Mouse (Mus musculus) right cerebral cortex, postnatal 14 days (tissue): ENCODE measurements at regions not wholly inside any gene's neighbourhood (a gene's known extent, or its start where the extent isn't known, plus 50 kb on each side); places are given as distances from the start of the nearest gene placed in this dataset.

Experiments
- DNase-seq: peaks from one replicate; pipeline ENCODE4 v3.0.0; 2022

DNA sequence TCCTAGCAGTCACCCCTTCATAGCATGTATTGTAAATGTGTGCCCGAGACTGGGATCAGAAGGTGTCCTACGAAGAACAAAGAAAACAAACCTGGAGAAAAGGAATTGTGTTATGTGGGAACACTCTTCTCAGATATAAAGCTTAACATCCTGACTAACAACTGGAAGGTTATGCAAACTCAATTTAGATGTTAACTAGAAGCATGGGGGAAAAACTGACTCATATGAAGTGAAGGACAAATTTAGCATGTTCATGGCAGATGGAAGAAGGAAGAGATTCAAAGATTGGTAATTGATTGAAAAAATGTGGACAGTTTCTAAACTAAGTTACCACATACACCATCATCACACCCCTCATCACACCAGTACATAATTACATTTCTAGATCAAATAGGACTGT is 1307.1 kb upstream of the Gm7489 start:
- DNase-seq = no peak

DNA sequence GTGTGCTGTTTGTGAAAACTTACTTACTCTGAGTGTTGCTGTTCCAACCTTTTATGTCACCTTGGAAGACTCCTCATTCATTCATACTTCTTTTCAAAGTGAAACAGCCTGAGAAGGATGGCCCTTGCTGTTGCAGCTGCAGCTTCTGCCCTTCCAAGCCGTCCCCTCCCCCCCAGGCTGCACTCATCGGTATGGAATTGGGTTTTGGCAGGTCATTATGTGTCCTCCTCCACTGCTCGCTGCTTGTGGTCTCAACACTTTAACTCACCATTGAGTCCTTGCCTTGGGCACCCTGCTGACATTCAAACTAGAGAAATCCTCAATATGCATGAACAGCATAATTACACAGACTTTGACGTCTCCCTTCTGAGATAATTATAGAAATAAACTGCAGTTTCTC is 1295.3 kb upstream of the Gm7489 start:
- no peak for DNase-seq

GRCm38 (mm10) chr15:52599511-52599910 is 1285.2 kb upstream of the Gm7489 start:
- DNase-seq = no peak

DNA sequence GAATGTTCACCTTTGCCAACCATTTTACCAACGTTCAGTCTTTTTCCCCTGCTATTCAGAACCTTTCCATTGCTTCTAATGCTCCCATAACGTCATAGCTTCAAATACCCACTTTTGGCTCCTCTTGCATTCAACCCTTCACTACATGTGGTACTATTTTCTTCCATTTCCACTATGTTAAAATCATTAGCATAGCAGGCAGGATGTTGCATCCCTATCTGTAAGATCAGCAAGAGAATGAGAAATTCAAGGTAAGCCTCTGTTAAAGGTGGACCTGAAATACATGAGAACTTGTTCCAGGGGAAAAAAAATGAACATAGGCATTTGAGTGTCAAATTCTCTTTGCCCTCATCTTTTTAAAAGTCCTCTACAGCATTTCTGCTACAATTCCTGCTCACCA is 1284.7 kb upstream of the Gm7489 start:
- DNase-seq = no peak

GRCm38 (mm10) chr15:52639790-52640189 is 1244.9 kb upstream of the Gm7489 start:
- DNase-seq = no peak

DNA sequence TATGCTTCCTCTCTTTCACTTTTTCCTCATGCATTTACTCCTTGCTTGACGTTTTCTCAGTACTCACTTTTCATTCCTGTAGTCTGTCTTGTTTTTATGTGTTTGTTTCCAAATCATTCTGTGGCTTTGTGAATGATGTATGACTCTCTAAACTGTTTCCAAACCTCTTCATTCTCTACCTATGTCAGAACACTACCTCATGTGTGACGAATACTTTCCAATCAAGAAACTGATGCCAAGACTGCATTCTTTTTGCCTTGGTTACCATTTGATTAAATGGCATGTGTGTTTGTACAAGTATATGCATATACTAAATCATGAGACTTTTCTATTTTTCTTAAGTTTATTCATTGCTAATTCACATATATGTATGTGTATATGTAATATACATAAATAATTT is 1238.7 kb upstream of the Gm7489 start:
- DNase-seq = no peak

DNA sequence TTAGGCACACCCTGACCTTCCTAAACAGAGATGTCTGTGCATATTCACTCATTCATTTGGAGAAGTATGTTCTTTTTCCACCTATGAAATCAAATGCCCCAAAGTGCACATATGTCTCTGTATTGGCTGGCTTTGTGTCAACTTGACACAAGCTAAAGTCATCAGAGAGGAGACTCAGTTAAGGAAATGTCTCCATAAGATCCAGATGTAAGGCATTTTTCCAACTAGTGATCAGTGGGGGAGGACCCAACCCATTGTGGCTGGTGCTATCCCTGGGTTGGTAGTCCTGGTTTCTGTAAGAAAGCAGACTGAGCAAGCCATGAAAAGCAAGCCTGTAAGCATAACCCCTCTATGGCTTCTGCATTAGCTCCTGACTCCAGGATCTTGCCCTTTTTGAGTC is 1226.8 kb upstream of the Gm7489 start:
- no peak for DNase-seq
